Mouse (Mus musculus): ENCODE results near the gene Clcnkb. TPM values are rescaled to one million over a fixed set of nuclear protein-coding genes. Genes with fewer than 3 reads are reported as not detected.

Clcnkb gene
- polyA plus RNA-seq, 1 experiment from 2014 or later: not detected

DNA sequence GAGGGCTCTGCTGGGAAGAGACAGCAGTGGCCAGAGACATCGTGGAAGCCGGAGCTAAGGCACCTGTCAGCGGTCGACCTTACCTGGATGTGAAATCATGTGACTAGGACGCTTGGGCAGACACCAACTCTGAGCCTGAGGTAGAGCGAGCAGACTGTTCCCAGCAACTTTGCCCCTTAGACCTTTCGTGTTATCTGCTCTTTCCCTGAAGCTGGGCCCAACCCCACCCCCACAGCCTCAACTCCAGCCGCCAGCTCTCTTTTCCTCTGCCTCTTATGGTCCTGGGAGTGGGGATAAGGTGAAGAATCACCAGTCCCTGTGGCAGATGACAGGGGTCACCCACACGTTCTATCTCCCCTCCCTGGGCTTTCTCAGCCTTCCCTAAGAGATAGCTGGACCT lies 5.1 kb upstream of the Clcnkb start:
- peaks cover 29% of the 10 kb centered on the region for H3K4me1 ChIP-seq
- no peaks in the 10 kb centered on the region for H3K9me3 ChIP-seq
- H3K36me3 ChIP-seq: no peaks in the 10 kb centered on the region
- peak overlapping the region; percentile 51; the same call in 1 of the 2 replicates for H3K27ac ChIP-seq
- H3K4me2 ChIP-seq: 0 out of 2 replicates have a peak overlapping the region, but pooled peaks have one; percentile 41
- H3K4me3 ChIP-seq (replicated peaks): no peak overlapping the region
- H3K9ac ChIP-seq: no peak overlapping the region
- 0 out of 2 replicates have a peak, but pooled peaks cover 3% of the 10 kb centered on the region for H3K27me3 ChIP-seq (replicated peaks)
- WGBS: 44% methylated on average over 9 of the region's 9 CpGs
- ATAC-seq (ENCODE audit: insufficient read depth, low FRiP score, low read depth): no peak

DNA sequence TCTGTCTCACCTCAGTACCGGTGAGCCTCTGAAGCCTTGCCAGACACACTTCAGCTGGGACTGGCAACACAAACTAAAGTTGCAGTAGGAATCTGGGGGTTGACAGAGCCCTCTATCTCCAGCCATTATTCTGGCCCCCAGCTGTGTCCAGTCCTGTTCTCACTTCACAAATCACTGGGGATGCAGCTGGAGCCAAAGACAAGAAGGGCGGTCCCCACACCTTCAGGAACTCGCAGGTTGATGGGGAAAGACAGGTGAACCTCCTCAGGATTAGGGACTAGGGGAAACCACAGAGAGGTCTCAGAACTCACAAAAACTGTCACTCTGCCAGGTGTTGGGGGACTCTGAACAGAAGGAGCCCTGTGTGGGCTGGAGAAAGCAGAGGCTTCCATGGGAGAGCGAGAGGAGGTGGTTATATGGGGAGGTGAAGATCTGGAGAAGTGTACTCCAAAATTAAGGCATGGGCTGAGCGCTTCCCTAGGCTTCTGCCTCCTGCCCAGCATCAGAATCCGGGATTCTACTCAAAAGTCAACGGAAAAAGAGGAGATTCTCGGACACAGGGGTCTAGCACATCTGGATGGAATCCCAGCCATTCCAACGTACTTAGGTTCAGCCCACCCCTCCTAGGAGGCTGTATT lies 4.5 kb upstream of the Clcnkb start, which contains the start of gene Hspb7:
Hspb7 (plus strand) TSS at position 588 of the 638 bp plus-strand sequence.
- Histone ChIP-seq H3K4me3 (replicated peaks) (peak within 1 kb of the TSS; percentile 26; the same call in 1 of the 2 replicates), H3K27ac (peak within 1 kb of the TSS; percentile 57; the same call in 1 of the 2 replicates), H3K9me3 (no peaks in the 10 kb centered on the region), H3K36me3 (no peaks in the 10 kb centered on the region), H3K27me3 (replicated peaks) (0 out of 2 replicates have a peak, but pooled peaks cover 3% of the 10 kb centered on the region), H3K9ac (no peak within 1 kb of the TSS), H3K4me1 (peaks cover 26% of the 10 kb centered on the region; the same call in 1 of the 2 replicates), H3K4me2 (peak within 1 kb of the TSS; percentile 41)
- 54% methylated on average over 9 of the region's 9 CpGs for WGBS
- ATAC-seq (ENCODE audit: insufficient read depth, low FRiP score, low read depth): no peak

DNA sequence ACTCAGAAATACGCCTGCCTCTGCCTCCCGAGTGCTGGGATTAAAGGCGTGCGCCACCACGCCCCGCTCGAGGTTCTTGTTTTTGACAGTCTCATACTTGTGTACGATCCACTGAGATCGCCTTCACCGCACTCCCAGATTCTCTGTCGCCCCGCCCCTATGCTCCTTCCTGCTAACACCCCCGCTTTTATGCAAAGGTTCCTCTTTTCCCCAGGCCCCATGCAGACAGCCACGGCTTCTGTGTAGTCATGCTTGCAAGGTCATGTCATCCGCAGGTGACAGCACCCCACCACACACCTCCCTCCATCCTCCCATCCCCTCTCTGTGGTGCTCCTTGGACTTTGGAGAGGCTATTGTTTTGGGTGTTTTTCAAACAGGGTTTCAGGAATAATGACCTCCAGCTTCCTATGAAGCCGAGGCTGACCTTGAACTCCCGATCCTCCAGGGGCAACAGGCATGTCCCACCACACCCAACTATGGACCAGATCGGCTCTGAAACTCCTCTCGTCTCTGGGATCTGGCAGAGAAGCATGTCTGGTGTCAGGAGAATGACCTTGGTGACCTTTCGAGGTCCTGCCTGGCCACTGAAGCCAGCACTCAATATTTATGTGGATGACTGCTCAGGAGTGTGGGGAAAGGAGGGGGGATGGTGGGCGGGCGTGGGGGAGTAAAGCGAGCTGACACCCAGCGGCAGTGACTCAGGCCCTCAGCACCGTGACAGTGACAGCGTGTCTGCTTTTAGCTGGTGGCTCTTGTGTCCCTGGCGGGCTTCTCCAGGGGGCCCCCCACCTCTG lies 3.8 kb upstream of the Clcnkb start:
- H3K9ac ChIP-seq: no peak overlapping the region
- H3K27me3 ChIP-seq (replicated peaks): no peaks in the 10 kb centered on the region
- peaks cover 20% of the 10 kb centered on the region; the same call in 1 of the 2 replicates for H3K4me1 ChIP-seq
- no peak overlapping the region for H3K27ac ChIP-seq
- WGBS: 54% methylated on average over 27 of the region's 27 CpGs
- no peaks in the 10 kb centered on the region for H3K9me3 ChIP-seq
- ATAC-seq (ENCODE audit: insufficient read depth, low FRiP score, low read depth): no peak
- no peaks in the 10 kb centered on the region for H3K36me3 ChIP-seq
- no peak overlapping the region for H3K4me3 ChIP-seq (replicated peaks)
- no peak overlapping the region for H3K4me2 ChIP-seq

DNA sequence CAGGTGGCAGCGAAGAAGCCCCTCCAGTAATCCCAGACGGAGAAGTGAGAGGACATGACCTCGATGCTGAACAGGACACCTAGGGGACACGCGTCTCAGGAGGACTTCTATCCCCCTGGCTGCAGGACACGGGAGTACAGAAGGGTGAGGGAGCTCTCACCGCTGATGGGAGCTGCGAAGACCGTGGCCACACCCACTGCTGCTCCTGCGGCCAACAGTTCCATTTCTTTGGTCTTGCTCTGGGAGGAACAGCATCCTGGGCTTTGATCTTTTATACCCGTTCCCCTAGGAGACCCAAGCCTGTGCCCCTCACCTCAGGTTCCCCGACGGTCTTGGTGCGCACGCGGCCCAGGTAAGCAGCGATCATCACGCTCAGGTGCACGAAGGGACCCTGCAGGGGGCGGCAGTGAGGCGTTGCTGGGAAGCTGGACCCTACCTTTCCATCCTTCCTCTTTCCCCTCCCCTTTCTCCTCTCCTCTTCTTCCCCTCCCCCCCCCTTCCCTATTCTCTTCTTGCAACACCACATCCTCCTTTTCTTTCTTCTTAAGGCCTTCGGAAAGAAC lies 4.3 kb downstream of the Clcnkb start:
- no peak overlapping the region for H3K9ac ChIP-seq
- H3K36me3 ChIP-seq: no peaks in the 10 kb centered on the region
- no peak overlapping the region for H3K4me3 ChIP-seq (replicated peaks)
- 21% methylated on average over 22 of the region's 22 CpGs for WGBS
- H3K4me2 ChIP-seq: no peak overlapping the region
- H3K27ac ChIP-seq: no peak overlapping the region
- H3K9me3 ChIP-seq: no peaks in the 10 kb centered on the region
- no peaks in the 10 kb centered on the region for H3K27me3 ChIP-seq (replicated peaks)
- no peaks in the 10 kb centered on the region for H3K4me1 ChIP-seq
- no peak for ATAC-seq (ENCODE audit: insufficient read depth, low FRiP score, low read depth)

DNA sequence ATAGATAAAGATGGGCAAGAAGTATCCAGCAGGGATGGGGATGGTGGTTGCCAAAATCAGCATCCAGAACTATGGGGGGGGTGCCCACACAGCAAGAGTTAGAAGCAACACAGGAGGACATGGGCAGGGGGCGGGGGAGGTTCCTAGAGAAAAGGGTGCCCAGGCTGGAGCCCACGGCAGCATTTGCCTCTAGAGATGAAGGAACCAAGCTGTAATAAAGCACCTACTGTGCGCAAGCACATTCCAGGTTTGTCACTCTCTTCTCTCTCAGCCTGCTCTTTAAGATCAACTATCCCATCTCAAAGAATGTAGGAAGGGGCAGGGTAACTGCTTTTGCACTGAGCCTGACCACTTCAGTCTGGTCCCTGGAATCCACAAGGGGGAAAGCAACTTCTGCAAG lies 7.2 kb downstream of the Clcnkb start:
- no peaks in the 10 kb centered on the region for H3K27me3 ChIP-seq (replicated peaks)
- no peak overlapping the region for H3K9ac ChIP-seq
- H3K4me3 ChIP-seq (replicated peaks): no peak overlapping the region
- no peaks in the 10 kb centered on the region for H3K4me1 ChIP-seq
- no peaks in the 10 kb centered on the region for H3K36me3 ChIP-seq
- no peak overlapping the region for H3K4me2 ChIP-seq
- H3K9me3 ChIP-seq: no peaks in the 10 kb centered on the region
- ATAC-seq (ENCODE audit: insufficient read depth, low FRiP score, low read depth): no peak
- no peak overlapping the region for H3K27ac ChIP-seq
- WGBS: 88% methylated on average over 3 of the region's 3 CpGs

DNA sequence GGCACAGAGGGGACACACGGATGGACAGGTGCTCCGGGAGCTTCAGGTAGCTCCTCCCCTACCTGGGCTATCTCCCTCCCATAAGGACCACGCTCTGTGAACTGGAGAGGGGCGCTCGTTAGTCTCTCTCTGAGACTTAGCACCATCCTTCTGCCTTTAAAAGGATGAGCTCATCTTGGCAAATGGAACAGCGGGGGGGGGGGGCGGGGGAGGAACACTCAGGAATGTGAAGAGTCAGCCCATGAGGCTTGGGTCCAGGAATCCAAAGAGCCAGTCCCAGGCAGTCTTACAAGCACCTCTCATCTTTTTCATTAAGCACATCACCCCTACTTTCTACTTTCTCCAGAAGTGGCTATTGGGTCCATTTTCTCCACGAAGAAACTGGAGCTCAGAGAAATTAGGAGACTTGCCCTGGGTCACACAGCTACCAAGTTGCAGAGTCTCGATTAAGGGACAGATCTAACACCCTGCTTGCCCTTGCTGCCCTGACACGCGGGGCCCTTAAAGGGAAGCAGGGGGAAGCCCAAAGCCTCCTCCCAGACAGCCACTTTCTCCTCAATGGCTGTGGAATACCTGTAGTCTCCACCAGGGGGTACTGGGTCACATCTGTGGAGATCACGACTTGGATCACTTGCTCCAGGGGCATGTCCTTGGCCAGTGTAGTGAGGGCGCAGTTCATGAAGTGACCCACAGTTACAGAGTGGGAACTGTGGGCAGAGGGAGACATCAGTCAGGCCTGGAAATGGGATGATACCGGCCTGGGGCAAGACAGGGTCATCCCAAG lies 9.1 kb downstream of the Clcnkb start:
- ATAC-seq (ENCODE audit: insufficient read depth, low FRiP score, low read depth): no peak
- Histone ChIP-seq H3K27me3 (replicated peaks) (no peaks in the 10 kb centered on the region), H3K4me1 (no peaks in the 10 kb centered on the region), H3K4me3 (replicated peaks) (no peak overlapping the region), H3K36me3 (no peaks in the 10 kb centered on the region), H3K9me3 (no peaks in the 10 kb centered on the region), H3K27ac (no peak overlapping the region; the same call in 1 of the 2 replicates), H3K4me2 (no peak overlapping the region), H3K9ac (no peak overlapping the region)
- WGBS: 41% methylated on average over 14 of the region's 14 CpGs

DNA sequence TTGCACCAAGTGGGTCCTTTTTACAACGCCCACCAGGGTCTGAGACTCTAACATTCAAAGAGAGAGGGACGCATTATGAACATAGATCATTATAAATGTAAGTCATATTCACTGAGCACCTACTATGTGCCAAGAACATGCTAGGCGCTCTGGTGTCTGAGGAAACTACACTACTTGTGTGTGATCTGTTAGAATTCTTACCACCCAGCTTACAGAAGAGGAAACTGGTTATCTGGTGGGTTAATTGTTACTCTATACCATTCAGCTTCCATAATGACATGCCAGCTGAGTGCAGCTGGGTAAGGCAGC lies 10.5 kb downstream of the Clcnkb start:
- Histone ChIP-seq H3K4me3 (replicated peaks) (no peak overlapping the region), H3K27ac (no peak overlapping the region), H3K9ac (no peak overlapping the region), H3K27me3 (replicated peaks) (no peaks in the 10 kb centered on the region), H3K4me1 (no peaks in the 10 kb centered on the region), H3K9me3 (no peaks in the 10 kb centered on the region), H3K36me3 (no peaks in the 10 kb centered on the region), H3K4me2 (no peak overlapping the region)
- ATAC-seq (ENCODE audit: insufficient read depth, low FRiP score, low read depth): no peak
- 86% methylated on average over 3 of the region's 3 CpGs for WGBS

DNA sequence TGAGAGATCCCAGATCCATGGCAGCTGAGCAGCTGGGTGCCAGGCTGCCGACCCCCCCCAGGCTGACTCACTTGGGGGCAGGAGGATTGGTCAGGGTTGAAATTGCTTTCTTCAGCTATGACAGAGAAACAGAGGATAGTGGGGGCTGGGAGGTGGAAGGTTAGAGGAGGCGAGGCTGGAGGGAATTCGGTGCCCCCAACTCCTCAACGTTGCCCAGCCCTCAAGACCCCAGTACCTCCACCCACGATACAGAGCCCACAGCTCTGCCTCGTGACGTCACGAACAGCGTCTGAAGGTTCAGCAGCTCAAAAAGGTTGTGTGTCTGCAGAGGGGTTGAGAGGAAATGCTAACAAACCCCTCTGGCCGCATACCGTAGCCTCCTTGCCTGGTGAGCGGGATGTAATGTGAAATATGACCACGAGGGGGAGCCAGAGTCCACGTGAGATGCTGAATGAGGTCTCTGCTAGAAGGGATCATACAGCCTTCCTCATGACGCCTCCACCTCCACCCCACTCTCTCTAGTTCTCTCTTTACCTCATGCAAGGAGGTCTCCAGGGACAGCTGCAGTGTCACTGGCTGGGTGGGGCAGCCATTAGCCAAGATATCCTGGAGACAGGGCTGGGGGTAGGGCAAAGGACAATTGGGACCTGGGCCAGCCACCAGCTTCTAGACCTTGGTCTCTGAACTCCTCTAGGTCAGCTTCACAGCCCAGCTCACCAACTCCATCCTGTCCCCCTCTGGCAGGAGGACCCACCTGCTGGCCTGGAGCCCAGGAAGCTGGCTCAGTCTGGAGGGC lies 11.1 kb downstream of the Clcnkb start:
- Histone ChIP-seq H3K4me3 (replicated peaks) (no peak overlapping the region), H3K9me3 (no peaks in the 10 kb centered on the region), H3K36me3 (no peaks in the 10 kb centered on the region), H3K27me3 (replicated peaks) (no peaks in the 10 kb centered on the region), H3K4me1 (no peaks in the 10 kb centered on the region), H3K4me2 (peak overlapping the region; percentile 40), H3K9ac (no peak overlapping the region), H3K27ac (no peak overlapping the region)
- WGBS: 10% methylated on average over 15 of the region's 15 CpGs
- peak; percentile 48 for ATAC-seq (ENCODE audit: insufficient read depth, low FRiP score, low read depth)

DNA sequence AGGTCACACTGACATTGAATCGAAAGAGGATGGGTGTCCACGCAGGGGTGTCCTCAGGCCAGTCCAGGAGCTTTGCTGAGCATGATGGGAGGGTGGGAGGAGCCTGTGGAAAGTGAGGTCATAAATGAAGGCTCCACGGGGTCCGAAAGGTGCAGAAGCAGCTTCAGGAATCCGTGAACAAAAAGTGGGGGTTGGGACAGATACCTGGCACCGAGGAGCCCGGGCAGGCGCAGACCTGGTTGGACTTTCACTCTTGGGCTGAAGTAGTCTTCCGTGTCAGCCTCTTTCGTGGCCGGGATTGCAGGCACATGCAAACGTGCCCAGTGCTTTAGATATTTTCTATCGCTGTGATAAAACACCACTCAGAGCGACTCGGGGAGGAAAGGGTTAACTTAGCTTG lies 15.6 kb downstream of the Clcnkb start:
- no peak overlapping the region for H3K4me3 ChIP-seq (replicated peaks)
- 85% methylated on average over 15 of the region's 15 CpGs for WGBS
- no peak overlapping the region for H3K27ac ChIP-seq
- H3K36me3 ChIP-seq: no peaks in the 10 kb centered on the region
- ATAC-seq (ENCODE audit: insufficient read depth, low FRiP score, low read depth): no peak
- H3K4me1 ChIP-seq: no peaks in the 10 kb centered on the region
- no peak overlapping the region for H3K4me2 ChIP-seq
- no peak overlapping the region for H3K9ac ChIP-seq
- no peaks in the 10 kb centered on the region for H3K27me3 ChIP-seq (replicated peaks)
- H3K9me3 ChIP-seq: no peaks in the 10 kb centered on the region

DNA sequence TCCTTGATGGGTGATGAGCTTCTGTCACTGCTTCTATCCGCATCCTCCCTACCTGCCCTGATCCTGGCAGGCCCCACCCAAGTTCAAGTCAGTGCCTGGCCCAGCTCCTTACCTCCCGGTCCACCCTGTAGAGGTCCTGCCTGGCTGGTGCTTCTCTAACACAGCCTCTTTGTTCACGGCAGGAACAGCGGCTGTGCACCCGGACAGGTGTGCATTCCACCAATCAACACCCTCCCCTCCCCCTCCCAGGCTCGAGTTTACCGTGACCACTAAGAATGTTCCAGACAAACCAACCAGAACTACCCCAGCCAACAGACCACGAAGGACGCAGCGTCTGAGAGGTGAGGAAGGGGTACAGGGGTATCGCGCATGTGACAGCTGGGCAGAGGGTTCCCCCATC lies 17.3 kb downstream of the Clcnkb start, which contains the start of gene Clcnka:
Clcnka (minus strand) TSS at position 180 of the 400 bp plus-strand sequence.
- Histone ChIP-seq H3K36me3 (no peaks in the 10 kb centered on the region), H3K9me3 (no peaks in the 10 kb centered on the region), H3K9ac (no peak within 1 kb of the TSS), H3K4me3 (replicated peaks) (no peak within 1 kb of the TSS), H3K27me3 (replicated peaks) (no peaks in the 10 kb centered on the region), H3K27ac (no peak within 1 kb of the TSS), H3K4me2 (no peak within 1 kb of the TSS), H3K4me1 (peaks cover 6% of the 10 kb centered on the region; the same call in 1 of the 2 replicates)
- ATAC-seq (ENCODE audit: insufficient read depth, low FRiP score, low read depth): no peak
- 49% methylated on average over 12 of the region's 12 CpGs for WGBS

DNA sequence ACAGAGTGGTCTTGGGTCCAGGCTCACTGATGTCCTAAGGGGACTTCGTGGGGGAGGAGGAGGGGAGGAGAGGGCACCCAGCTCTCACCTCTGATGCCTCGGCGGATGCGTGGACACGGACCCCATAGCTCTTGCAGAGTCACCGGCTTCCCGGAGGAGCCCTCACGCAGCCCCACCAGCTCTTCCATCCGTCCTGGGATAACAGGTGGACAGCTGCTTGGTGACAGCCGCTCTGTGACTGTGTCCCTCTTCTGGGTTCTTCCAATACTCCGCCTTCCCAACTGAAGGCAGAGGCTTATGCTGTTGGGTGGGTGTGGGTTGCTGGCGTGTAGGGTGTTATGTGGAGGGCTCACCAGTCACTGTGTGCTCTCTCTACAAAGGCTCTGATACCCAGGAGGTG lies 18.0 kb downstream of the Clcnkb start:
- Histone ChIP-seq H3K4me2 (no peak overlapping the region), H3K36me3 (no peaks in the 10 kb centered on the region), H3K4me3 (replicated peaks) (no peak overlapping the region), H3K27ac (no peak overlapping the region), H3K9me3 (no peaks in the 10 kb centered on the region), H3K4me1 (peaks cover 6% of the 10 kb centered on the region; the same call in 1 of the 2 replicates), H3K9ac (no peak overlapping the region), H3K27me3 (replicated peaks) (no peaks in the 10 kb centered on the region)
- WGBS: 76% methylated on average over 12 of the region's 12 CpGs
- no peak for ATAC-seq (ENCODE audit: insufficient read depth, low FRiP score, low read depth)

Measured in stomach, embryonic 15.5 days (tissue).